Mouse (Mus musculus): Measurements from ENCODE around the gene Itpr2. TPM values are rescaled to one million over a fixed set of nuclear protein-coding genes. Genes with fewer than 3 reads are reported as not detected.

Gene Itpr2
- polyA plus RNA-seq, 1 experiment from 2014 or later = 33.6 TPM

DNA sequence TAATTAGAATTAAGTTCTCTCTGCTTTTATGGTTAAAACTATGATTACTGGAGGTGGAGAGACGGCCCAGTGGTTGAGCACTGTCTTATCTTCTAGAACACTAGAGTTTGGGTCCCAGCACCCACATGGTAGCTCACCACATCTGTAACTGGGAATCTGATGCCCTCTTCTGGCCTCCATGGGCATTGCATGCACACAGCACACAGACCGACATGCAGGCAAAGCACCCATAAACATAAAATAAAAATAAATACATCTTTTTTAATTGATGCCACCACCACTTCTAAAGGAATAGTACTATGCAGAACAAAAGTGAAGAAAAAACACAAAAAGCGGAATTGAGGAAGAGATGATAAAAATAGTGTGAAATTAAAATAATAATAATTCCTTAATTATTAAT is 243.8 kb downstream of the Itpr2 start:
- Histone ChIP-seq H3K9ac (ENCODE audit: low read depth, low read length) (no peak overlapping the region), H3K9me3 (replicated peaks; ENCODE audit: control insufficient read depth, low read length) (no peaks in the 10 kb centered on the region), H3K4me3 (ENCODE audit: low read depth, low read length) (no peak overlapping the region), H3K27ac (ENCODE audit: low read depth, low read length) (no peak overlapping the region), H3K4me1 (ENCODE audit: control insufficient read depth, insufficient read depth, low read length) (no peaks in the 10 kb centered on the region), H3K4me2 (no peak overlapping the region), H3K27me3 (ENCODE audit: control insufficient read depth, insufficient read depth, low read length) (no peaks in the 10 kb centered on the region), H3K36me3 (ENCODE audit: control insufficient read depth, insufficient read depth, low read length) (no peaks in the 10 kb centered on the region)
- 92% methylated on average over 3 of the region's 3 CpGs for whole genome bisulfite sequencing (ENCODE audit: insufficient replicate concordance)
- no peak for ATAC-seq (replicated peaks; ENCODE audit: insufficient number of reproducible peaks, low FRiP score, low TSS enrichment)

GRCm38 (mm10) chr6:146256947-146257670 is 244.9 kb downstream of the Itpr2 start:
- H3K9me3 ChIP-seq (replicated peaks; ENCODE audit: control insufficient read depth, low read length) = no peaks in the 10 kb centered on the region
- WGBS (ENCODE audit: insufficient replicate concordance) = 79% methylated on average over 7 of the region's 7 CpGs
- H3K27me3 ChIP-seq (ENCODE audit: control insufficient read depth, insufficient read depth, low read length) = no peaks in the 10 kb centered on the region
- no peak overlapping the region for H3K4me3 ChIP-seq (ENCODE audit: low read depth, low read length)
- H3K36me3 ChIP-seq (ENCODE audit: control insufficient read depth, insufficient read depth, low read length) = no peaks in the 10 kb centered on the region
- H3K27ac ChIP-seq (ENCODE audit: low read depth, low read length) = no peak overlapping the region
- no peak for ATAC-seq (replicated peaks; ENCODE audit: insufficient number of reproducible peaks, low FRiP score, low TSS enrichment)
- no peaks in the 10 kb centered on the region for H3K4me1 ChIP-seq (ENCODE audit: control insufficient read depth, insufficient read depth, low read length)
- no peak overlapping the region for H3K9ac ChIP-seq (ENCODE audit: low read depth, low read length)
- H3K4me2 ChIP-seq = no peak overlapping the region

GRCm38 (mm10) chr6:146256401-146256800 is 245.6 kb downstream of the Itpr2 start:
- Histone ChIP-seq H3K36me3 (ENCODE audit: control insufficient read depth, insufficient read depth, low read length) (no peaks in the 10 kb centered on the region), H3K27me3 (ENCODE audit: control insufficient read depth, insufficient read depth, low read length) (no peaks in the 10 kb centered on the region), H3K9me3 (replicated peaks; ENCODE audit: control insufficient read depth, low read length) (no peaks in the 10 kb centered on the region), H3K4me2 (no peak overlapping the region), H3K27ac (ENCODE audit: low read depth, low read length) (no peak overlapping the region), H3K4me3 (ENCODE audit: low read depth, low read length) (no peak overlapping the region), H3K4me1 (ENCODE audit: control insufficient read depth, insufficient read depth, low read length) (no peaks in the 10 kb centered on the region), H3K9ac (ENCODE audit: low read depth, low read length) (no peak overlapping the region)
- 25% methylated on average over 2 of the region's 2 CpGs for WGBS (ENCODE audit: insufficient replicate concordance)
- ATAC-seq (replicated peaks; ENCODE audit: insufficient number of reproducible peaks, low FRiP score, low TSS enrichment) = no peak

- Histone ChIP-seq H3K4me1 (ENCODE audit: control insufficient read depth, insufficient read depth, low read length) (no peaks in the 10 kb centered on the region), H3K36me3 (ENCODE audit: control insufficient read depth, insufficient read depth, low read length) (no peaks in the 10 kb centered on the region), H3K9me3 (replicated peaks; ENCODE audit: control insufficient read depth, low read length) (no peaks in the 10 kb centered on the region), H3K27ac (ENCODE audit: low read depth, low read length) (no peak overlapping the region), H3K4me2 (no peak overlapping the region), H3K9ac (ENCODE audit: low read depth, low read length) (no peak overlapping the region), H3K4me3 (ENCODE audit: low read depth, low read length) (no peak overlapping the region), H3K27me3 (ENCODE audit: control insufficient read depth, insufficient read depth, low read length) (no peaks in the 10 kb centered on the region)
- no peak for ATAC-seq (replicated peaks; ENCODE audit: insufficient number of reproducible peaks, low FRiP score, low TSS enrichment)
- 87% methylated on average over 6 of the region's 6 CpGs for WGBS (ENCODE audit: insufficient replicate concordance)
Observed at GRCm38 (mm10) chr6:146255656-146256055, 246.4 kb downstream of the Itpr2 start.

- Histone ChIP-seq H3K27ac (ENCODE audit: low read depth, low read length) (no peak overlapping the region), H3K36me3 (ENCODE audit: control insufficient read depth, insufficient read depth, low read length) (no peaks in the 10 kb centered on the region), H3K4me1 (ENCODE audit: control insufficient read depth, insufficient read depth, low read length) (no peaks in the 10 kb centered on the region), H3K9me3 (replicated peaks; ENCODE audit: control insufficient read depth, low read length) (no peaks in the 10 kb centered on the region), H3K9ac (ENCODE audit: low read depth, low read length) (no peak overlapping the region), H3K27me3 (ENCODE audit: control insufficient read depth, insufficient read depth, low read length) (no peaks in the 10 kb centered on the region), H3K4me2 (no peak overlapping the region), H3K4me3 (ENCODE audit: low read depth, low read length) (no peak overlapping the region)
- no peak for ATAC-seq (replicated peaks; ENCODE audit: insufficient number of reproducible peaks, low FRiP score, low TSS enrichment)
- 89% methylated on average over 9 of the region's 9 CpGs for WGBS (ENCODE audit: insufficient replicate concordance)
Observed at GRCm38 (mm10) chr6:146254931-146255330, 247.1 kb downstream of the Itpr2 start.

- ATAC-seq (replicated peaks; ENCODE audit: insufficient number of reproducible peaks, low FRiP score, low TSS enrichment) = no peak
- Histone ChIP-seq H3K4me2 (no peak overlapping the region), H3K4me1 (ENCODE audit: control insufficient read depth, insufficient read depth, low read length) (no peaks in the 10 kb centered on the region), H3K27me3 (ENCODE audit: control insufficient read depth, insufficient read depth, low read length) (no peaks in the 10 kb centered on the region), H3K9ac (ENCODE audit: low read depth, low read length) (no peak overlapping the region), H3K36me3 (ENCODE audit: control insufficient read depth, insufficient read depth, low read length) (no peaks in the 10 kb centered on the region), H3K9me3 (replicated peaks; ENCODE audit: control insufficient read depth, low read length) (no peaks in the 10 kb centered on the region), H3K4me3 (ENCODE audit: low read depth, low read length) (no peak overlapping the region), H3K27ac (ENCODE audit: low read depth, low read length) (no peak overlapping the region)
- 84% methylated on average over 3 of the region's 3 CpGs for WGBS (ENCODE audit: insufficient replicate concordance)
Observed at GRCm38 (mm10) chr6:146254216-146254820, 247.7 kb downstream of the Itpr2 start.

GRCm38 (mm10) chr6:146249096-146249495 is 252.9 kb downstream of the Itpr2 start:
- no peak overlapping the region for H3K4me2 ChIP-seq
- no peak overlapping the region for H3K4me3 ChIP-seq (ENCODE audit: low read depth, low read length)
- ATAC-seq (replicated peaks; ENCODE audit: insufficient number of reproducible peaks, low FRiP score, low TSS enrichment) = no peak

GRCm38 (mm10) chr6:146248341-146248740 is 253.7 kb downstream of the Itpr2 start:
- H3K4me2 ChIP-seq = no peak overlapping the region
- H3K27ac ChIP-seq (ENCODE audit: low read depth, low read length) = no peak overlapping the region
- 60% methylated on average over 2 of the region's 2 CpGs for WGBS (ENCODE audit: insufficient replicate concordance)
- H3K36me3 ChIP-seq (ENCODE audit: control insufficient read depth, insufficient read depth, low read length) = no peaks in the 10 kb centered on the region
- H3K27me3 ChIP-seq (ENCODE audit: control insufficient read depth, insufficient read depth, low read length) = no peaks in the 10 kb centered on the region
- ATAC-seq (replicated peaks; ENCODE audit: insufficient number of reproducible peaks, low FRiP score, low TSS enrichment) = no peak
- no peaks in the 10 kb centered on the region for H3K9me3 ChIP-seq (replicated peaks; ENCODE audit: control insufficient read depth, low read length)
- H3K9ac ChIP-seq (ENCODE audit: low read depth, low read length) = no peak overlapping the region
- no peaks in the 10 kb centered on the region for H3K4me1 ChIP-seq (ENCODE audit: control insufficient read depth, insufficient read depth, low read length)
- H3K4me3 ChIP-seq (ENCODE audit: low read depth, low read length) = no peak overlapping the region

More at GRCm38 (mm10) chr6:146249096-146249495, 252.9 kb downstream of the Itpr2 start:
- Histone ChIP-seq H3K9me3 (replicated peaks; ENCODE audit: control insufficient read depth, low read length) (no peaks in the 10 kb centered on the region), H3K27ac (ENCODE audit: low read depth, low read length) (no peak overlapping the region), H3K27me3 (ENCODE audit: control insufficient read depth, insufficient read depth, low read length) (no peaks in the 10 kb centered on the region), H3K36me3 (ENCODE audit: control insufficient read depth, insufficient read depth, low read length) (no peaks in the 10 kb centered on the region), H3K4me1 (ENCODE audit: control insufficient read depth, insufficient read depth, low read length) (no peaks in the 10 kb centered on the region), H3K9ac (ENCODE audit: low read depth, low read length) (no peak overlapping the region)
- 73% methylated on average over 6 of the region's 6 CpGs for WGBS (ENCODE audit: insufficient replicate concordance)

DNA sequence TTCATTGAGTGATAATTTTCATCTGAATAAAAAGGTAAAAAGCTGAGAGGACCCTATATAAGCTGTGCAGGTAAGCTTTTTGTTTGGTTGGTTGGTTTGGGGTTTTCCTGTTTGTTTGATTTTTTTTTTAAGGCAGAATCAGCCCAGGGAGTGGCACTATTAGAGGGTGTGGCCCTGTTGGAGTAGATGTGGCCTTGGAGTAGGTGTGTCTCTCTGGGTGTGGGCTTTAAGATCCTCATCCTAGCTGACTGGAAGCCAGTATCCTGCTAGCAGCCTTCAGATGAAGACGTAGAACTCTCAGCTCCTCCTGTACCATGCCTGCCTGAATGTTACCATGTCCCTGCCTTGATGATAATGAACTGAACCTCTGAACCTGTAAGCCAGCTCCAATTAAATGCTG is 254.1 kb downstream of the Itpr2 start:
- 85% methylated on average over 1 of the region's 1 CpGs for WGBS (ENCODE audit: insufficient replicate concordance)
- H3K4me1 ChIP-seq (ENCODE audit: control insufficient read depth, insufficient read depth, low read length) = no peaks in the 10 kb centered on the region
- no peak for ATAC-seq (replicated peaks; ENCODE audit: insufficient number of reproducible peaks, low FRiP score, low TSS enrichment)
- H3K27me3 ChIP-seq (ENCODE audit: control insufficient read depth, insufficient read depth, low read length) = no peaks in the 10 kb centered on the region
- H3K9ac ChIP-seq (ENCODE audit: low read depth, low read length) = no peak overlapping the region
- H3K4me2 ChIP-seq = no peak overlapping the region
- no peaks in the 10 kb centered on the region for H3K36me3 ChIP-seq (ENCODE audit: control insufficient read depth, insufficient read depth, low read length)
- H3K27ac ChIP-seq (ENCODE audit: low read depth, low read length) = no peak overlapping the region
- no peak overlapping the region for H3K4me3 ChIP-seq (ENCODE audit: low read depth, low read length)
- H3K9me3 ChIP-seq (replicated peaks; ENCODE audit: control insufficient read depth, low read length) = no peaks in the 10 kb centered on the region

Measured in heart, embryonic 11.5 days (tissue).